Mouse (Mus musculus) liver, embryonic 14 days (tissue): Measurements from ENCODE around the gene Kars. TPM values are rescaled to one million over a fixed set of nuclear protein-coding genes. Genes with fewer than 3 reads are reported as not detected.

Source experiments
- polyA plus RNA-seq: library from polyadenylated mRNA; depleted of rRNA; stranded (reverse); fragments of >200 nt; gene quantifications from 2 replicates; pipeline ENCODE4 v1.2.3, GENCODE M21; 2012; rRNA removed

The Kars gene
- 58.6 and 65.9 TPM in 2 replicates for polyA plus RNA-seq

DNA sequence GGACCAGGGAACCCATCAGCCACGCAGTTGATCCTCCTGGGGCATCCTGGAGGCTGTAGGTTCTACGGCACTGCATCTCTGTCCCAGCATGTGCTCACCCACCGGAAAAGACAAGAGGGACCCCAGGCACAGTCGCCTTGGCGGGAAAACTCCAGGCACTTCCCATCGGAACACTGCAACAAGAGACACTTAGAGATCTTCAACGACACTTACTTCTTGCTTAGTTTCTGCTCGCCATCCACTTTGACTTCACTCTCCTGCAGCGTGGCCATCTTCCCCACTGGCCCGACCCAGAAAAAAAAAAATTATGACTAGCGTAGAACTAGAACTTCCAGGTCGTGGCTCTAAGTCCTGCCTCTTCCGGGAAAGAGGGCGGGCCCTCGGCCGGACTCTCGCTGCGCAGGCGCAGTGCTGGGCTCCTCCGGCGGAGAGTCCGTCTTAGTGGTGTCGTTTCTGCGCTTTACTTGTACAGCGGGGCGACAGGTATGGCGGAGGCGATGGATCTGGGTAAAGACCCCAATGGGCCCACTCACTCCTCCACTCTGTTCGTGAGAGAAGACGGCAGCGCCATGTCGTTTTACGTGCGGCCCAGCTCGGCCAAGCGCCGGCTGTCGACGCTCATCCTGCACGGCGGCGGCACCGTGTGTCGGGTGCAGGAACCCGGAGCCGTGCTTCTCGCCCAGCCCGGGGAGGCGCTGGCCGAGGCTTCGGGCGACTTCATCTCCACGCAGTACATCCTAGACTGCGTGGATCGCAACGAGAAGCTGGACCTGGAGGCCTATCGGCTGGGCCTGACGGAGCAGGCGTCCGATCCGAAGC is at the start of gene Kars, which contains the start of gene Terf2ip:
Kars (minus strand) TSS at position 327 of the 819 bp plus-strand sequence.
Terf2ip (plus strand) TSS at position 402 of the 819 bp plus-strand sequence.

GRCm38 (mm10) chr8:112014936-112015335 is 3.8 kb upstream of the Kars start, which contains the start of gene Gm6793:
Gm6793 (minus strand) TSS chr8:112015036.

GRCm38 (mm10) chr8:111992013-111992702 is 19.0 kb downstream of the Kars start, which contains the start of gene Adat1:
Adat1 (minus strand) TSS chr8:111992302.

Other genes starting within 250 kb of the Kars start
- 60.8 and 65.0 TPM in 2 replicates for gene Cfdp1, start 157.0 kb downstream of the Kars start, polyA plus RNA-seq
- 2.4 and 2.8 TPM in 2 replicates for gene Tmem170, start 134.6 kb downstream of the Kars start, polyA plus RNA-seq
- gene Chst5, start 100.9 kb downstream of the Kars start, polyA plus RNA-seq = 0.06 TPM in 1 of 2 replicates, not detected in the other
- gene Tmem231, start 77.4 kb downstream of the Kars start, polyA plus RNA-seq = 1.3 and 1.5 TPM in 2 replicates
- gene Gabarapl2, start 70.6 kb downstream of the Kars start, polyA plus RNA-seq = 48.9 and 58.8 TPM in 2 replicates
- 3.2 and 3.5 TPM in 2 replicates for gene Adat1, start 19.0 kb downstream of the Kars start, polyA plus RNA-seq
- gene Terf2ip, start 75 bp upstream of the Kars start, polyA plus RNA-seq = 4.1 and 4.5 TPM in 2 replicates
- gene Gm6793, start 3.7 kb upstream of the Kars start, polyA plus RNA-seq = 0.15 and 0.19 TPM in 2 replicates